Mouse (Mus musculus): ENCODE results near the gene Naa60. TPM values are rescaled to one million over a fixed set of nuclear protein-coding genes. Genes with fewer than 3 reads are reported as not detected.

Gene Naa60
- polyA plus RNA-seq, 1 experiment from 2014 or later, result 33.9 TPM

DNA sequence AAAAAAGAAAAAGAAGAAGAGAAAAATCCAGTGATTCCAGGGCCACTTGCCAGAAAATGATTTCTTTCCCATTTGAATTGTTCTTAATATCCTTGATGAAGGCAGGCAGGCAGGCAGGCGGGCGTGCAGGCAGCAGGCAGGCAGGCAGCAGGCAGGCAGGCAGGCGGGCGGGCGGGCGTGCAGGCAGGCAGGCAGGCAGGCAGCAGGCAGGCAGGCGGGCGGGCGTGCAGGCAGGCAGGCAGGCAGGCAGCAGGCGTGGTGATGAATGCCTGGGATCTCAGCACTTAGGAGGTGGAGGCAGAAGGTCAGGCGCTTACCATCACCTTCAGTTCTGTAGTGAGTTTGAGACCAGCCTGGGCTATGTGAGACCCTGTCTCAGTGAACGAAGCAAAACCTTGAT lies 19.6 kb upstream of the Naa60 start:
- H3K36me3 ChIP-seq (replicated peaks; ENCODE audit: insufficient read depth, low read length), result peaks cover 6% of the 10 kb centered on the region
- no peaks in the 10 kb centered on the region for H3K27me3 ChIP-seq (ENCODE audit: insufficient read depth, low read length)
- WGBS (ENCODE audit: insufficient replicate concordance), result 76% methylated on average over 9 of the region's 12 CpGs
- ATAC-seq, result no peak
- no peak overlapping the region for H3K27ac ChIP-seq (ENCODE audit: low read depth)
- H3K4me3 ChIP-seq (ENCODE audit: low read depth, low read length), result no peak overlapping the region
- TF ChIP-seq CTCF (IDR thresholded peaks at IDR 0.05; ENCODE audit: low read depth) (no peak), EP300 (IDR thresholded peaks at IDR 0.05; ENCODE audit: low read depth) (no peak)
- H3K4me2 ChIP-seq (ENCODE audit: low read depth, low read length), result no peak overlapping the region
- H3K9me3 ChIP-seq (ENCODE audit: low read length), result no peaks in the 10 kb centered on the region
- H3K9ac ChIP-seq (replicated peaks), result no peak overlapping the region
- H3K4me1 ChIP-seq (ENCODE audit: insufficient read depth), result peaks cover 5% of the 10 kb centered on the region
- DNase-seq, result no peak

DNA sequence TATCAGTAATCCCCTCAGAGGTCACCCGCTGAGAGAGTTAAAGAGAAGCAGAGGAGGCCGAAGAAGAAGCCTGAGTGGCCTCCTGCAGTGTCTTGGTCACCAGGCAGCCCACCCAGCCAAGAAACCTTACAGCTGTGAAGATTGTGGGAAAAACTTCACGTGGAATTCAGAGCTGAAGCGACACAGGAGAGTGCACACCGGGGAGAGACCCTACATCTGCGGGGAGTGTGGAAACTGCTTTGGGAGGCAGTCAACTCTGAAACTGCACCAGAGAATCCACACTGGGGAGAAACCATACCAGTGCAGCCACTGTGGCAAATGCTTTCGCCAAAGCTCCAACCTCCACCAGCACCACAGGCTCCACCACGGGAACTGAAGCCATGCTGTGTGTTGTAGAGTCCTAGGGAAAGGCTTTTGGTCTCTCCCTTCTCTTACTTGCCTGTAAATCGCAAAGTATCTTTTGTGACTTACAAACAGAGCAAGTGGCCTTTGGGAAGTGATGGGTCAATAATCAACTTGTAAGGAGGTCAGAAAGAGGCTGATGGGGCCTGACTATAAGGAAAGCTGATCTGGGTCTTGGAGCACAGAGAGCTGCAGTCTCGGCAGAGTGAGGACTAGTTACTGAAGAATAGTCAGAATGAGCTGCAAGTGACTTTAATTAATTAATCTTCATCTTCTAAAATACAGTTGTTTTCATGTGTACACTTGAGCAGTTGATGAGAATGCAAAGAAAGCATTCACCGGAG lies 17.6 kb upstream of the Naa60 start:
- Histone ChIP-seq H3K9ac (replicated peaks) (no peak overlapping the region), H3K4me3 (ENCODE audit: low read depth, low read length) (no peak overlapping the region), H3K9me3 (ENCODE audit: low read length) (no peaks in the 10 kb centered on the region), H3K27ac (ENCODE audit: low read depth) (no peak overlapping the region), H3K4me2 (ENCODE audit: low read depth, low read length) (no peak overlapping the region), H3K36me3 (replicated peaks; ENCODE audit: insufficient read depth, low read length) (peaks cover 6% of the 10 kb centered on the region), H3K4me1 (ENCODE audit: insufficient read depth) (no peaks in the 10 kb centered on the region), H3K27me3 (ENCODE audit: insufficient read depth, low read length) (no peaks in the 10 kb centered on the region)
- ATAC-seq (no peak), DNase-seq (no peak)
- no peak for TF ChIP-seq CTCF (IDR thresholded peaks at IDR 0.05; ENCODE audit: low read depth)
- TF ChIP-seq EP300 (IDR thresholded peaks at IDR 0.05; ENCODE audit: low read depth), result no peak
- WGBS (ENCODE audit: insufficient replicate concordance), result 70% methylated on average over 11 of the region's 11 CpGs

DNA sequence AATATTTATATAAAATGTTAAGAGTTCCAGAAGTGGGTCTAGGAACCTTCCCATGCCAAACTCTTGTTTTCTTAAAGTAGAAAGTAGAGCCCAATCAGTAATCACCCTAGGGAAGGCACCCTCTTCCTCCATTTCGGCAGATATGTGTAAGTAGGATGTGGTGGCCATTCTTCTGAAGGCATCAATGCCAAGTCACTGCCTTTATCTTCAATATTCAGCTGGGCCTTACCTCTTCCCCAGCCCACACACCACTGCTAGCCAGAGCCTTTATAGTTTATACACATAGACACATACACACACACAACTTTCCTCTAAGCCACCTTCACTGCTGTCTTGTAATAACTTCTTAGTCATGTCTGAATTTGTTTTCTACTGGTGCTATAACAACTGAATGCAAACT lies 16.4 kb upstream of the Naa60 start:
- H3K9me3 ChIP-seq (ENCODE audit: low read length), result no peaks in the 10 kb centered on the region

DNA sequence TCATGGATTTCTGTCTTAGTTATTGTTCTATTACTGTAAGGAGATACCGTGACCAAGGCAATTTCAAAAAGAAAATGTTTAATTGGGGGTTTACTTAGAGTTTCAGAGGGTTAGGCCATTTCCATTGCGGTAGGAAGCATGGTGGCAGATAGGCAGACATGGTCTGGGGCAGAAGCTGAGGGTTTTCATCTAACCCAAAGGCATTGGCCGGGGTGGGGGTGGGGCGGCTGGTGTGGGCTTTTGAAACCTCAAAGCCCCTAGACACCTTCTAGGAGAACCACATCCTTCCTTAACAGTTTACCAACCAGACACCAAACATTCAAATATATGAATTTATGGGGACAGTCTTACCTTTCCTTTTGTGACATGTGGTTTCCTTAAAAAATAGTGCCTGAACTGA lies 12.9 kb upstream of the Naa60 start:
- no peak overlapping the region for H3K4me3 ChIP-seq (ENCODE audit: low read depth, low read length)
- H3K4me1 ChIP-seq (ENCODE audit: insufficient read depth), result no peaks in the 10 kb centered on the region
- ATAC-seq (no peak), DNase-seq (no peak)
- WGBS (ENCODE audit: insufficient replicate concordance), result 43% methylated on average over 4 of the region's 4 CpGs
- H3K27ac ChIP-seq (ENCODE audit: low read depth), result no peak overlapping the region
- H3K4me2 ChIP-seq (ENCODE audit: low read depth, low read length), result no peak overlapping the region
- TF ChIP-seq CTCF (IDR thresholded peaks at IDR 0.05; ENCODE audit: low read depth), result no peak
- TF ChIP-seq EP300 (IDR thresholded peaks at IDR 0.05; ENCODE audit: low read depth), result no peak
- H3K36me3 ChIP-seq (replicated peaks; ENCODE audit: insufficient read depth, low read length), result peaks cover 24% of the 10 kb centered on the region
- no peak overlapping the region for H3K9ac ChIP-seq (replicated peaks)
- no peaks in the 10 kb centered on the region for H3K27me3 ChIP-seq (ENCODE audit: insufficient read depth, low read length)
- no peaks in the 10 kb centered on the region for H3K9me3 ChIP-seq (ENCODE audit: low read length)

More for the DNA sequence above, 16.4 kb upstream of the Naa60 start:
- no peaks in the 10 kb centered on the region for H3K27me3 ChIP-seq (ENCODE audit: insufficient read depth, low read length)
- DNase-seq, result no peak
- TF ChIP-seq CTCF (IDR thresholded peaks at IDR 0.05; ENCODE audit: low read depth), result no peak
- no peak for TF ChIP-seq EP300 (IDR thresholded peaks at IDR 0.05; ENCODE audit: low read depth)
- WGBS (ENCODE audit: insufficient replicate concordance), result 55% methylated on average over 1 of the region's 1 CpGs
- no peak overlapping the region for H3K4me3 ChIP-seq (ENCODE audit: low read depth, low read length)
- no peak overlapping the region for H3K9ac ChIP-seq (replicated peaks)
- H3K4me2 ChIP-seq (ENCODE audit: low read depth, low read length), result no peak overlapping the region
- H3K27ac ChIP-seq (ENCODE audit: low read depth), result no peak overlapping the region
- peaks cover 10% of the 10 kb centered on the region for H3K36me3 ChIP-seq (replicated peaks; ENCODE audit: insufficient read depth, low read length)
- no peaks in the 10 kb centered on the region for H3K4me1 ChIP-seq (ENCODE audit: insufficient read depth)
- ATAC-seq, result no peak

DNA sequence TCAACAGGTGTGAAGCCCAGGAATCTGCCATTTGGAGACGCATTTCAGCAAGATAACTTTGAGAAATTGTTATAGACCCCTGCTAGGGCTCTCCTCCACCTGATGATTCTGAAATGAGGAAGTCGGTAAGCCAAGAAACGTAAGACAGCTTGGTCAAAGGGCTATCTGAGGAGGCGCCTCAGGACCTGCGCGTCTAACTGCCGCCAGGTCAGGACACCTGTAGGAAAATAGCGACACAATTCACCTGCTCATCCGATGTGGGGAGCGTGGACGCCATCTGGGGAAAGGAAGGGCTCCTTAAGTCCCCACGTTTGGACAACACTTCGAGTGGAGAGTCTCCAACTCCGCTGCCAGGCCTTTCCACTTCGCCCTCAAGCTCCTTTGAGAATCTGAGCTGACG lies 360 bp upstream of the Naa60 start:
- peak overlapping the region; percentile 69 for H3K27ac ChIP-seq (ENCODE audit: low read depth)
- peak; percentile 18; the same call in 1 of the 2 replicates for ATAC-seq

DNA sequence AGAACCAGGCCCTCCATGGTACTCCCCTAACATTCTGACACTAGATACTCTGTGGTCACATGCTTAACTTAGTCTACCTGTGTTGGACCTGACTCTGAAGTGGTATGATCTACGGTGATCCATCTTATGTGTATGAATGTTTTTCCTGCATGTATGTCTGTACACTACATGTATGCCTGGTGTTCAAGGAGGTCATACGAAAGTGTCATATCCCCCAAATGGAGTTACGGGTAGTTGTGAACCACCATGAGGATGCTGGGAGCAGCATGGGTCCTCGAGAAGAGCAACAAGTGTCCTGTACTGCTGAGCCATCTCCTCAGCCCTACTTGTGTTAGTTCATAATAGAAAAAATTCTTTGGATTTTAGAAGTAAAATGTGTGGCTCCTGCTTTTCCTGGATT lies 4.2 kb downstream of the Naa60 start:
- H3K36me3 ChIP-seq (replicated peaks; ENCODE audit: insufficient read depth, low read length), result peaks cover 3% of the 10 kb centered on the region; the same call in 1 of the 2 replicates
- no peaks in the 10 kb centered on the region for H3K27me3 ChIP-seq (ENCODE audit: insufficient read depth, low read length)
- WGBS (ENCODE audit: insufficient replicate concordance), result 86% methylated on average over 4 of the region's 4 CpGs
- DNase-seq, result no peak
- TF ChIP-seq EP300 (IDR thresholded peaks at IDR 0.05; ENCODE audit: low read depth) (no peak), CTCF (IDR thresholded peaks at IDR 0.05; ENCODE audit: low read depth) (no peak)
- H3K4me3 ChIP-seq (ENCODE audit: low read depth, low read length), result no peak overlapping the region
- peaks cover 8% of the 10 kb centered on the region for H3K4me1 ChIP-seq (ENCODE audit: insufficient read depth)
- no peaks in the 10 kb centered on the region for H3K9me3 ChIP-seq (ENCODE audit: low read length)
- no peak overlapping the region for H3K9ac ChIP-seq (replicated peaks)
- ATAC-seq, result no peak
- H3K27ac ChIP-seq (ENCODE audit: low read depth), result no peak overlapping the region
- no peak overlapping the region for H3K4me2 ChIP-seq (ENCODE audit: low read depth, low read length)

More for the DNA sequence above, 360 bp upstream of the Naa60 start:
- Histone ChIP-seq H3K27me3 (ENCODE audit: insufficient read depth, low read length) (no peaks in the 10 kb centered on the region), H3K9me3 (ENCODE audit: low read length) (no peaks in the 10 kb centered on the region), H3K4me2 (ENCODE audit: low read depth, low read length) (peak overlapping the region; percentile 84), H3K9ac (replicated peaks) (peak overlapping the region; percentile 66), H3K4me1 (ENCODE audit: insufficient read depth) (peaks cover 8% of the 10 kb centered on the region), H3K4me3 (ENCODE audit: low read depth, low read length) (peak overlapping the region; percentile 54), H3K36me3 (replicated peaks; ENCODE audit: insufficient read depth, low read length) (peaks cover 7% of the 10 kb centered on the region; the same call in 1 of the 2 replicates)
- WGBS (ENCODE audit: insufficient replicate concordance), result 2% methylated on average over 16 of the region's 16 CpGs
- no peak for DNase-seq
- no peak for TF ChIP-seq CTCF (IDR thresholded peaks at IDR 0.05; ENCODE audit: low read depth)
- TF ChIP-seq EP300 (IDR thresholded peaks at IDR 0.05; ENCODE audit: low read depth), result no peak
